Mouse (Mus musculus) liver, embryonic 14.5 days (tissue): ENCODE measurements around the gene Slc43a2. TPM values are rescaled to one million over a fixed set of nuclear protein-coding genes. Genes with fewer than 3 reads are reported as not detected.

Experiments
- ATAC-seq: fragments of 200-750 bp; cut with Nextera tagmentation; 2 replicates; pipeline ENCODE4 v1.8.0; 2017; ENCODE audit warnings: moderate number of reproducible peaks, mild to moderate bottlenecking, moderate library complexity; ENCODE audit not compliant: insufficient read depth
- DNase-seq, 3 experiments: peaks; one replicate each; pipeline ENCODE4 v3.0.0-alpha.2; 2012 to 2013; ENCODE audit warnings: low read depth in 3 of 3, low spot score in 3 of 3
- H3K27ac ChIP-seq: fragments of 300-500 bp; sonication (generic); 2 replicates; pipeline ENCODE4 v1.5.1; 2014; ENCODE audit warnings: moderate library complexity, mild to moderate bottlenecking, control low read depth, inconsistent platforms
- H3K27me3 ChIP-seq: fragments of 300-500 bp; sonication (generic); 2 replicates; pipeline ENCODE4 v1.6.1; 2014; ENCODE audit warnings: mild to moderate bottlenecking, low read length, moderate library complexity; ENCODE audit not compliant: control insufficient read depth, insufficient read depth
- H3K36me3 ChIP-seq: fragments of 300-500 bp; sonication (generic); replicated peaks from 2 replicates; pipeline ENCODE4 v1.6.1; 2014; ENCODE audit warnings: low read depth; ENCODE audit not compliant: control insufficient read depth, insufficient read depth
- H3K4me1 ChIP-seq, 2 experiments: fragments of 200-500 bp in 1 of 2; fragments of 300-500 bp in 1 of 2; sonication (generic) in 1 of 2; replicated peaks; 2 replicates each; pipeline ENCODE4 v1.6.1; 2012 to 2014; ENCODE audit warnings: antibody characterized with exemption in 1 of 2, inconsistent platforms in 1 of 2, low read length in 1 of 2; ENCODE audit not compliant: control insufficient read depth in 2 of 2, insufficient read depth in 2 of 2
- H3K4me2 ChIP-seq: fragments of 300-500 bp; sonication (generic); 2 replicates; pipeline ENCODE4 v1.6.1; 2014; ENCODE audit warnings: low read depth, mild to moderate bottlenecking, control low read depth, moderate library complexity
- H3K4me3 ChIP-seq, 2 experiments: fragments of 200-500 bp in 1 of 2; fragments of 300-500 bp in 1 of 2; sonication (generic) in 1 of 2; 2 replicates each; pipeline ENCODE4 v1.5.1; 2012 to 2014; ENCODE audit warnings: low read depth in 2 of 2, low read length in 2 of 2, mild to moderate bottlenecking in 2 of 2, control low read depth in 1 of 2, inconsistent platforms in 1 of 2, moderate library complexity in 1 of 2; ENCODE audit not compliant: insufficient read depth in 1 of 2
- H3K9ac ChIP-seq: fragments of 300-500 bp; sonication (generic); replicated peaks from 2 replicates; pipeline ENCODE4 v1.6.1; 2014; ENCODE audit warnings: mild to moderate bottlenecking, control low read depth, moderate library complexity
- H3K9me3 ChIP-seq: fragments of 300-500 bp; sonication (generic); 2 replicates; pipeline ENCODE4 v1.6.1; 2016; ENCODE audit warnings: low read length, mixed read lengths; ENCODE audit not compliant: control insufficient read depth
- CTCF ChIP-seq: IDR thresholded peaks from 2 replicates; pipeline ENCODE4 v1.5.1; 2016; ENCODE audit warnings: antibody characterized with exemption, low read depth, control low read depth
- EP300 ChIP-seq: IDR thresholded peaks from 2 replicates; pipeline ENCODE4 v1.6.1; 2016; ENCODE audit warnings: antibody characterized with exemption, low read depth
- WGBS: fragments of 180-500 bp; shearing (Covaris S2); extraction: QIAGEN DNeasy Blood & Tissue Kit; methylation state at CpG from one replicate; pipeline ENCODE4 v1.1.7; 2014; ENCODE audit not compliant: insufficient replicate concordance; 5-methylcytosine and 5-hydroxymethylcytosine counted together
- polyA plus RNA-seq, 2 experiments: library from polyadenylated mRNA; depleted of rRNA in 1 of 2; stranded (reverse) in 1 of 2; unstranded in 1 of 2; fragments of >200 nt; fragmentation: Nextera tagmentation in 1 of 2; extraction: Ambion mirVana in 1 of 2; gene quantifications; 2 replicates each; pipeline versions ENCODE4 v1.2.1 to v1.2.3; 2012 to 2014

The Slc43a2 gene
- polyA plus RNA-seq, 2 experiments = 2.4 to 2.7 TPM

- H3K9me3 ChIP-seq = no peaks in the 10 kb centered on the region
- H3K36me3 ChIP-seq = no peaks in the 10 kb centered on the region
- H3K27ac ChIP-seq = no peak overlapping the region
- DNase-seq = no peak
- TF ChIP-seq CTCF (no peak), EP300 (no peak)
- peaks cover 4 to 10% of the 10 kb centered on the region in 2 experiments; a peak in 2 of 4 replicates for H3K4me1 ChIP-seq
- H3K9ac ChIP-seq = no peak overlapping the region
- no peaks in the 10 kb centered on the region for H3K27me3 ChIP-seq
- H3K4me3 ChIP-seq = no peak overlapping the region
- no peak for ATAC-seq
- H3K4me2 ChIP-seq = no peak overlapping the region
- 24% methylated on average over 10 of the region's 10 CpGs for WGBS
Observed at GRCm38 (mm10) chr11:75572301-75572791, 40.9 kb downstream of the Slc43a2 start.

DNA sequence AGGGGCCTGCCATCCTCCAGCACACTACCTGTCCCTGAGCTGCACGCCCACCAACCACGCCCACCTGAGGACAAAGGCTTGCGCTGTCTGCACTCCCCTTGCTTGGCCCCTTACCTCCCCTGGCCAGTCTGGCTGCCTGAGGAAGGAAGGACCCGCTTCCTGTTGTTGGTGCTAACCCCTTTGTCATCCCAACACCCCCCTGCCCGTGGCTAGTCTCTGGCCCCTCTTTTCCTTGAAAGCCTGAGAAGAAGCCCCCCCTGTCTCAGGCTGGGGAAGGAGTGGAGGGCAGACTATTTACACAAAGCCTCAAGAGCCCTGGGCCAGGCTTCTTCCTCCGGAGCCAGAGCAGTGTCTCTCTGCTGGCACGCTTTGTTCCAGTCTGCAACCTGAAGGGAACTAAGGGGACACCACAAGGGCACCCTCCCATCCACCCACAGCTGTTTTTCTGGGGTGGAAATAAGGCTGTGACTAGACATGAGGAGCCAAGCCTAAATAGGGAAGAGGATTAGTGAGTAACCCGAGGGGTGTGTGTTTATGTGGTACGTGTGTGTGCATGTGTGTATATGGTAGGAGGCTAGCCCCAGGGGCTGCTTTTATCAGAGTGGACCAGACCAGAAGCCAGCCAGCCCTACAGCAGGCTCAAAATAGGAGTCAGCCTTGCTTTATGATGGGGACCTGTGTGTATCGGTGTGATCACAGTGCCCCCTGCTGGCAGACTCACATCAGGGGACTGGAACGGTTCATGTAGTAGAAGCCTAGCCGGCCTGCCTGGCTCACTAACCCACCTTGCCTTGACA, 41.6 kb downstream of the Slc43a2 start:
- H3K4me2 ChIP-seq = peak overlapping the region; percentile 2; the same call in 1 of the 2 replicates
- H3K27ac ChIP-seq = no peak overlapping the region
- peaks cover 4 to 6% of the 10 kb centered on the region in 2 experiments; a peak in 2 of 4 replicates for H3K4me1 ChIP-seq
- no peaks in the 10 kb centered on the region for H3K36me3 ChIP-seq
- no peak overlapping the region for H3K4me3 ChIP-seq
- peak; percentile 85 for ATAC-seq
- 7% methylated on average over 12 of the region's 12 CpGs for WGBS
- no peaks in the 10 kb centered on the region for H3K9me3 ChIP-seq
- TF ChIP-seq CTCF (peak; percentile 97), EP300 (0 out of 2 replicates have a peak, but pooled peaks have one; percentile 18)
- peak; percentile 75 to 83 (median 80) for DNase-seq
- H3K9ac ChIP-seq = no peak overlapping the region; the same call in 1 of the 2 replicates
- H3K27me3 ChIP-seq = no peaks in the 10 kb centered on the region

GRCm38 (mm10) chr11:75574378-75575123, 43.1 kb downstream of the Slc43a2 start:
- ATAC-seq (no peak), DNase-seq (no peak)
- Histone ChIP-seq H3K4me2 (no peak overlapping the region), H3K9me3 (no peaks in the 10 kb centered on the region), H3K9ac (no peak overlapping the region), H3K4me1 (peaks cover 4 to 6% of the 10 kb centered on the region in 2 experiments; a peak in 2 of 4 replicates), H3K27ac (no peak overlapping the region), H3K27me3 (no peaks in the 10 kb centered on the region), H3K4me3 (no peak overlapping the region), H3K36me3 (no peaks in the 10 kb centered on the region)
- 66% methylated on average over 5 of the region's 5 CpGs for WGBS
- TF ChIP-seq CTCF (no peak), EP300 (no peak)

DNA sequence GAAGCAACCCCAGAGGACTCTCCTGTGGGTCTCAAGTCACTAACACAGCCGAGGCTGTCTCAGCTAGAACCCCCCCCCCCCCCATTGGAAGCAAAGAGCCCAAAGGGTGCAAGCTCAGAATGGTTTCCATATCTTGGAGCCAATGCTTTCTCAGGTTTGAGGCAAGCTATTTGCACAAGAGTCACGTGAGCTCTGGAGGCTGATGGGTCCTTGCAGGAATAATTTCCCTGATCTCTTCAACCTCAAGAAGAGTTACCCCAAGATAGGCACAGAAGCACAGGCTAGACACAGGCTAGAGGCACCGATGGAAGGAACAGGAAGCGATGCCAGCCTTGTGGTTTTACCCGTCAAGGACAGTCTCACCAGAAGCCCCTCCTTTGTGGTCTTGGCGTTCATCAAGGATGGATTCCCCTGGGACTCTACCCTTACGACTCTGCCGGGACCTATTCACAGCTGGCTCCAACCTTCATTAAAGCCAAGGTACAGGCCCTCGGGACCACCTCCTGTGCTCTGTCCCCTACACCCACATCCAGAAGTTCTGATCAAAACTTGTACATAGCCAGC, 44.1 kb downstream of the Slc43a2 start:
- Histone ChIP-seq H3K27me3 (no peaks in the 10 kb centered on the region), H3K27ac (no peak overlapping the region), H3K4me2 (no peak overlapping the region), H3K4me1 (peaks cover 4 to 6% of the 10 kb centered on the region in 2 experiments; a peak in 2 of 4 replicates), H3K9ac (no peak overlapping the region), H3K36me3 (no peaks in the 10 kb centered on the region), H3K9me3 (no peaks in the 10 kb centered on the region), H3K4me3 (no peak overlapping the region)
- no peak for ATAC-seq
- DNase-seq = no peak
- TF ChIP-seq CTCF = no peak
- TF ChIP-seq EP300 = no peak
- WGBS = 30% methylated on average over 9 of the region's 9 CpGs

GRCm38 (mm10) chr11:75578609-75579008, 47.1 kb downstream of the Slc43a2 start:
- no peaks in the 10 kb centered on the region for H3K36me3 ChIP-seq
- TF ChIP-seq CTCF = no peak
- no peak for TF ChIP-seq EP300
- 78% methylated on average over 5 of the region's 5 CpGs for WGBS
- no peaks in the 10 kb centered on the region for H3K27me3 ChIP-seq
- H3K9ac ChIP-seq = no peak overlapping the region
- no peak for DNase-seq
- ATAC-seq = no peak
- H3K4me1 ChIP-seq = no peaks in the 10 kb centered on the region
- H3K4me3 ChIP-seq = no peak overlapping the region
- no peaks in the 10 kb centered on the region for H3K9me3 ChIP-seq
- H3K27ac ChIP-seq = no peak overlapping the region
- H3K4me2 ChIP-seq = no peak overlapping the region
